Mouse (Mus musculus) layer of hippocampus, postnatal 36 days (tissue): ENCODE measurements around the gene Rassf5. TPM values are rescaled to one million over a fixed set of nuclear protein-coding genes. Genes with fewer than 3 reads are reported as not detected.
A peak's percentile ranks its signal among the peaks of the same experiment; 100 is the strongest.

Source experiments
- DNase-seq, 2 experiments: peaks; one replicate each; pipeline ENCODE4 v3.0.0; 2022
- total RNA-seq, 2 experiments: library from RNA; stranded (reverse); gene quantifications; 2 replicates each; pipeline ENCODE4 v1.2.3; 2021

Rassf5 gene
- 10 to 100 TPM; 17.6 to 18.5 TPM for total RNA-seq

GRCm38 (mm10) chr1:131245089-131245856 lies at the start of gene Rassf5:
Gene Rassf5, minus strand, starts transcription at chr1:131245258.
- peak; percentile 50 to 59 for DNase-seq

- DNase-seq: peak; percentile 31 to 39
Measured at GRCm38 (mm10) chr1:131293922-131294250, 48.8 kb upstream of the Rassf5 start.

- DNase-seq: no peak
Measured at GRCm38 (mm10) chr1:131293221-131293921, 48.3 kb upstream of the Rassf5 start.

GRCm38 (mm10) chr1:131290648-131291047 lies 45.6 kb upstream of the Rassf5 start:
- peak in 1 of 2 experiments; percentile 38 for DNase-seq

- DNase-seq: no peak
Measured at GRCm38 (mm10) chr1:131288938-131289337, 43.9 kb upstream of the Rassf5 start.

DNA sequence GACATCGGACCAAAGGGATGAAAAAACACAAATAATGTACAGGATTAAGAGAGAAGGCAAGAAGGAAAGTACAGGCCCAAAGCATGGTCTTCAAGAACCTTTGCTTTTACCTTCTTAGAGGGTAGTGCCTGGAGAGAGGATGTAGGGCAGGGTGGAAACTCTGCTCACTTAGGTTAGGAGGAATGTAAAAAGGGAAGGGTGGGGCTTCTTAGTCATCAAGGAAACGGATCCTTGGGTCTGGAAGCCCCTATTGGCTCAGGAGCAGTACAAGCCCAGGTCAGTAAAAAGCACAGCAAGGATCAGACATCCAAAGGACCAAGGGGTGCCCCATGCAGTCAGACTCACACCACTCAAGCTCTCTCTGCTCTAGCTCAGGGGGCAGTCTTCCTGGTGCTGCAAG lies 42.2 kb upstream of the Rassf5 start:
- DNase-seq: no peak

DNA sequence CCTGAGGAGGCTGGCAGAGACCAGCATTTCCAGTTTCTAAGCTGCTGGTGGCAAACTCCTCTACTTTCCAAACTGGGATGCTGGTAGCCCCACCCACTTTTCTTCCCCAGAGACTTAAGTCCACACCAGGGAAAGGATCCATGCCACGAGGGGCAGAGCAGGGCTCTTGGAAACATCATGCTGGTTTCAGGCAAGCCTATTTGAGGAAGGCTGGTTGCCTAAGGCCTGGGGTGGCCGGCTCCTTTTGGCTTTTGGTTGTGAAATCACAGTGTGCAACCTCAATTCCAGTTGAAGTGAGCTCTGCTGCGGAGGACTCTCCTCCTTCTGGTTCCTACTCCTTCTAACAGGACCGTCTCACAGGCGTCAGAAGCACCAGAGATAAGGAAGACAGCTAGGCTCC lies 41.7 kb upstream of the Rassf5 start:
- DNase-seq: no peak

- no peak for DNase-seq
Measured at GRCm38 (mm10) chr1:131284616-131285015, 39.6 kb upstream of the Rassf5 start.

DNA sequence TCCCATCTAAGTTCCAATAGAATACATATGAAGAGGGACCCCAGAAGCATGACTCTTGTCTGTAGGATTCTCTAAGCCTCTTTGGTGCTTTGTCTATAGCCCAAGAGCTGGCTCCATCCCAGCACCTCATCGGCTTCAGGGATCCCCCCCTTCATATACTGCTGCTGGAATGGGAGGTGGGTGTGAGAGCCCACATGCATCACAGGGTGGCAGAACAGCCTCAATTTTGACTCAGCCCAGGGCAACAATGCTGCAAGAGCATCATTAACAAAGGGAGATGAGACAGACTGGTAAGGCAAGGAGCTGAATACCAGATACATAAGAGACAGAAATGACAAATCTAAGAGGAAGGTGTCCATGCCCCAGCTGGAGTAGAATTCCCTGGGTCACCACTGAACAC lies 39.1 kb upstream of the Rassf5 start:
- no peak for DNase-seq

DNA sequence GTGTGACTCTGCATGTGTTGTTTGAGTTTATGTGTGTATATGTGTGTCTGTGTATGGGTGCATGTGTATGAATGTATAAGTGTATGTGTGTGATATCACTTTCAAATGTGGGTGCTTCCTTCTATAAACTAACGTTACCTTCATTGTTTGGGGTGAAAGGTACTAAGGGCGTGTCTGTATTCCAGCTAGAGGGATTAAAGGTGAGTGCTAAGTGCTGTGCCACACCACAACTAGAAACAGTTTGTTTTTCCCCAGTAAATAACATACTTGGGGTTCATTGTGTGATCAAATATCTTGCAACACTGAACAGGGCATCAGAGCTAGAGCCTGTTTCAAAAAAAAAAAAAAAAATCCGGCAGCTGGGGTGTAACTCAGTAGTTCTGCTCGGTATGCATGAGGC lies 36.7 kb upstream of the Rassf5 start:
- no peak for DNase-seq

- no peak for DNase-seq
Measured at GRCm38 (mm10) chr1:131280280-131280679, 35.2 kb upstream of the Rassf5 start.

- DNase-seq: no peak
Measured at GRCm38 (mm10) chr1:131279456-131279776, 34.4 kb upstream of the Rassf5 start, which contains the start of gene Ikbke. Gene Ikbke, minus strand, starts transcription at chr1:131279606.

DNA sequence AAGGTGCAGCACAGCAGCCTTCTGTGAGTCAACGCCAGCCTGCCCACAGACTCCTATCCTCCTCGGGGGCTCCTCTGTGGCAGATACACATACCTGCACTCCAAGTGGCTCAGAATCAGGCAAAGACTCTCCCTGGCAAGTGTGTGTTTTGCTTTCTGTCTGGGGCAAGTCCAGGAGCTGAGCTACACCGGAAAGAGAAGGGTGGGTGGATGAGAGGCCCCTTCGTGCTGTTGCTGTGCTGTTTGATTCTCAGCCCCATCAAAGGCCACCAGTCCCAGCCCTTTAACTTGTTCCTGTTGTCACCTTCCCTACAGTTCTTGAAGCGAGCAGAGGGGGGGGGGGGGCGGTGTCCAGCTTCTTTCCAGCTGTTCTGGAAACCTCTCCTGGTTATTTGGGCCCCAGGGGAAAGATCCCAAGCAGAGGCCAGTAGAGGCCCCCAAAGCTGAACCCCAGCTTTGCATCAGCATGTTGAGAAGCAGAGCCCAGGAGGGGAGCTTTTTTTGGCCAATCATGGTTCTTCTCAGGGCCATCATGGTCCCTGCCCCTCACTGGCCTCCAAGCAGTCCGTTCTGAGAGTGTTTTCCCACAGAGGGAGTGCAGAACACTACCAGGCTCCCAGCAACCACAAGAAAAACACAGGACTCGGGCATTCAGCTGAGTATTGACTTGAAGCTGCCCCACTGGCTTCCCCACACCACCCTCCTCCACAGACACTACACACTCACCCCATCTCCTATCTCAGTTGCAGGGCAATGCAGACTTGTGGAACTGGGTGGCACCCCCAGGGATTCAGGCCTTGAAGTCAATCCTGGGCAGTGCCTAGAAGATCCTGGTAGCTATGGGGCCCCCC lies 33.8 kb upstream of the Rassf5 start:
- DNase-seq: no peak

- DNase-seq: no peak
Measured at GRCm38 (mm10) chr1:131276831-131277230, 31.8 kb upstream of the Rassf5 start.

GRCm38 (mm10) chr1:131275577-131275976 lies 30.5 kb upstream of the Rassf5 start:
- DNase-seq: no peak

DNA sequence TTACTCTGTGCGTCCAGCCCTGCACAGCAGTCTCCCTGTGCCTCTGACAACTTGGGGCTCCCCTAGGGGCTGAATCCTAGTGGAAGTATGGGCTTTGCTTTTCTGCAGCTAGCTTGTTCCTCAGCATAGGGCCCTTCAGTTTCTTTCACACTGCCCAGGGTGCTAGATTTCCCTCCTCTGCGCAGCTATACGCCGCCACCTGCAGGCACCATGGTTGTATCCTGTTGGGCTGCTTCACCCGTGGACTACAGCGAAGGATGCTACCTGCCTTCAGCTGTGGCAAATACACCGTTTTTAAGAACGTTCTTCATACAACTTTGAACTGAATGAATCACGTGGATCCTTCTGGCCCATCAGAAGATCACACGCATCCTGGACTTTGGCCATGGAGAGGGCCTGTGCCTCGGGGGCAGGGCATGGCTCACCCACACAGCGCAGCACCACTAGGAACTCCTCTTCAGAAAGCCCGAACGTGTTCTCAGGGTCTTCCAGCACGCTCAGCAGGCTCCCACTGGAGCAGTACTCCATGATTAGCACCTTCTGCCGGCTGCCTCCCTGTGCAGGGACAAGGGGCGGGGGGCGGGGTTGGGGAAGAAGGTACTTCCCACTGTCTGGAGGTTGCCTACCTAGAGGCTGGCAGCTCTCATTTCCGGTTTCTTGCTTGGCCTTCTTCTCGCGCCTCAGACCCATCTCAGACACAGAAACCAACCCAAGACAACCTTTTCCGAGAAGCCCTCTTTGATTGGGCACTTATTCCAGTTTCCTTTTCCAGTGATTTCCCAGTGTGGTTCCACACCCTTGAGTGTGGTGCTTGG lies 29.9 kb upstream of the Rassf5 start:
- no peak for DNase-seq

GRCm38 (mm10) chr1:131269797-131270578 lies 24.9 kb upstream of the Rassf5 start:
- peak; percentile 71 to 72 for DNase-seq

- DNase-seq: no peak
Measured at GRCm38 (mm10) chr1:131268776-131269175, 23.7 kb upstream of the Rassf5 start.

GRCm38 (mm10) chr1:131263905-131264304 lies 18.8 kb upstream of the Rassf5 start:
- no peak for DNase-seq

DNA sequence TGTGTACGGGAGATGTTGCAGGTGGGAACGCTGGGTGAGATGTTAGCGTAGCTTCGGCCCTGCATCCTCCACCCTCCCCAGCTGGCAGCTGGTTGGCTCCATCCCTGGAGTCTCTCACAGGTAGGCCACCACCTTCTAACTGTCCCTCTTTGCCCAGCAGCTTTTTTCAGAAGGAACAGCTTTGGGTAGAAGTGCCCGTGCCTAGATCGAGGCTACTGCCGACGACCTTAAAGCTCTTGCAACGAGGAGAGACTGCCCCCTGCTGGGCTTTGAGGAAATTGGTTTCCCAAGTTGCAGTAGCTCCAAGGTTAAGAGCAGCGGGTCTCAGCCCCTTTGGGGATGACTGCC lies 15.2 kb upstream of the Rassf5 start:
- peak; percentile 51 to 56 for DNase-seq

DNA sequence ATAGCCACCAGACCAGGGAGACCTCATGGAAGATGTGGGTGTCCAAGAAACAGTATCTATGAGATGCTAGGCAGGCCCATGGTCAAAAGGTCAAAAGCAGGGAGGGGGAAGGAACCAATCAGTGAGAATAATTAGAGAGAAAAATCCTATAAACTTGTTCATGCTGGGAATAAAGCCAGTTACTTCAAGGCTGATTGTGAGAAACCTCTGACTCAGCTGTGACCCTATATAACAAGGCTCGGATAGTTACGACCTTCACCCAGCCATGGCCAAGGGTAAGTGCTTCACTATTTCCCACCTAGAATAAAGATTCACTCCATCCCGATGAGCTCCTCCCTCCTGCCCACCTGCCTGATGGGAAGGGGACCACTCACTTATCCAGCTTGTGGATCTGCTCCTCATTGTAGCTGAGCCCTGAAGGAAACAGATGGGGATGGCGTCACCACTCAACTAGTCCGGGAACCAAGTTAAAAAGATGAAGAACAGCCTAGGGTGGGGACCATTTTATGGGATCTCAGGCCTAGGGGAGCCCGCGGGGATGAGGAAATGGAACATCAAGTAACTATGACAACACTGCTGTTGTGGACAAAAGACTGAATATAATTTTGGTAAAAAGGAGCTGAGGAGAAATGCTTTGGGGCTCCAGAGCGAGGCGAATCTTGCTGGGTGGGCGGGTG lies 14.7 kb upstream of the Rassf5 start:
- no peak for DNase-seq
